ENCODE assay signal across 8 mouse cellular contexts in genomic region chr11:45884029-45884428, GRCm38 (mm10). TPM values are rescaled to one million over a fixed set of nuclear protein-coding genes. Genes with fewer than 3 reads are reported as not detected.
A peak's percentile ranks its signal among the peaks of the same experiment; 100 is the strongest.
DNase-seq lines count a peak whose midpoint lies in the region; ATAC-seq and TF ChIP-seq lines count a peak whose summit lies in the region.

No protein-coding gene starts in this region.

- 0 out of 2 replicates have a peak, but pooled peaks have one; percentile 31 for ATAC-seq in cerebellum, adult (ENCODE audit: insufficient number of reproducible peaks, low FRiP score, low TSS enrichment)
- ATAC-seq in lung, postnatal 0 days = no peak

- H3K9ac ChIP-seq in lung, postnatal 0 days (replicated peaks; ENCODE audit: low read depth) = no peak overlapping the region

- H3K4me1 ChIP-seq in bone marrow, adult 2 months (ENCODE audit: control insufficient read depth, insufficient read depth, low read length) = peaks cover 2% of the 10 kb centered on the region
- H3K4me1 ChIP-seq in lung, postnatal 0 days (ENCODE audit: insufficient read depth, low read depth, low read length) = peaks cover 16% of the 10 kb centered on the region

- H3K4me2 ChIP-seq in lung, postnatal 0 days (replicated peaks; ENCODE audit: low read depth, low read length) = no peak overlapping the region

- WGBS in bone marrow, adult 2 months = 39% methylated on average over 4 of the region's 4 CpGs
- 24% methylated on average over 4 of the region's 4 CpGs for WGBS in lung, postnatal 0 days

- H3K27me3 ChIP-seq in lung, postnatal 0 days (replicated peaks; ENCODE audit: insufficient read depth, low read length) = no peaks in the 10 kb centered on the region

- H3K36me3 ChIP-seq in lung, postnatal 0 days (ENCODE audit: insufficient read depth, low read length) = peaks cover 8% of the 10 kb centered on the region; the same call in 1 of the 2 replicates

- no peak for DNase-seq in cerebellum, adult 11-12 months
- DNase-seq in left cerebral cortex, adult 11 months (ENCODE audit: low spot score) = peak; percentile 47
- no peak for DNase-seq in left cerebral cortex, postnatal 36 days (ENCODE audit: low spot score in 2 of 2)
- DNase-seq in lung, postnatal 0 days (ENCODE audit: low spot score) = peak; percentile 78
- DNase-seq in thymus, postnatal 36 days = no peak
- no peak for DNase-seq in adrenal gland, adult 2 months

- TF ChIP-seq POLR2A in bone marrow, adult 2 months (IDR thresholded peaks at IDR 0.05; ENCODE audit: borderline replicate concordance, control insufficient read depth, low read depth, low read length) = no peak

- no peaks in the 10 kb centered on the region for H3K9me3 ChIP-seq in lung, postnatal 0 days (ENCODE audit: low read length)

- intact Hi-C loops in left cerebral cortex, postnatal 36 days (cut with DNase I) = loop anchor here (5.0 to 10.0 kb wide), 4 partner anchors 89 to 1272 kb away; no protein-coding TSS in a partner anchor

- H3K4me3 ChIP-seq in bone marrow, adult 2 months (replicated peaks; ENCODE audit: control insufficient read depth, low read depth, low read length) = no peak overlapping the region
- no peak overlapping the region for H3K4me3 ChIP-seq in lung, postnatal 0 days (ENCODE audit: low read depth, low read length)

- no peak overlapping the region for H3K27ac ChIP-seq in bone marrow, adult 2 months (ENCODE audit: control insufficient read depth, insufficient read depth, low read depth, low read length, poor library complexity)
- H3K27ac ChIP-seq in lung, postnatal 0 days (ENCODE audit: low read length) = no peak overlapping the region

- TF ChIP-seq EP300 in lung, postnatal 0 days (IDR thresholded peaks at IDR 0.05) = no peak

- TF ChIP-seq CTCF in bone marrow, adult 2 months (IDR thresholded peaks at IDR 0.05; ENCODE audit: control insufficient read depth, insufficient read depth, low read length) = peak; percentile 24; the same call in 1 of the 2 replicates
- TF ChIP-seq CTCF in lung, postnatal 0 days (IDR thresholded peaks at IDR 0.05) = peak; percentile 76

RNA-seq across cellular contexts. Expression of gene Clint1, which starts 32.2 kb away (rescaled TPM):
- 10 to 100 TPM; 48.6 to 55.2 TPM for total RNA-seq in left cerebral cortex, postnatal 36 days (2021)
- 23.7 and 25.6 TPM in 2 replicates for polyA plus RNA-seq in bone marrow, adult 2 months (2011; ENCODE audit: insufficient read depth, insufficient read length, low replicate concordance, missing spikeins)
- polyA plus RNA-seq in lung, postnatal 0 days (2015; fragmentation: Nextera tagmentation; extraction: Ambion mirVana) = 41.6 and 47.0 TPM in 2 replicates
- total RNA-seq in adrenal gland, adult 2 months (2021) = 10 to 100 TPM; 61.2 to 99.1 TPM
- 26.1 and 41.4 TPM in 2 replicates for polyA plus RNA-seq in adrenal gland, adult 2 months (2012; rRNA removed)

Comparison
In these comparisons a context has a peak if more than half of its experiments do, and no peak if none do; other contexts are left out.
1. DNase-seq: peak in left cerebral cortex, adult 11 months (single experiment) and lung, postnatal 0 days (single experiment); none in cerebellum, adult 11-12 months (single experiment), left cerebral cortex, postnatal 36 days (0 of 2), thymus, postnatal 36 days (0 of 2) and adrenal gland, adult 2 months (single experiment).